Mouse (Mus musculus): ENCODE results near the gene Ebf1.

Gene Ebf1

DNA sequence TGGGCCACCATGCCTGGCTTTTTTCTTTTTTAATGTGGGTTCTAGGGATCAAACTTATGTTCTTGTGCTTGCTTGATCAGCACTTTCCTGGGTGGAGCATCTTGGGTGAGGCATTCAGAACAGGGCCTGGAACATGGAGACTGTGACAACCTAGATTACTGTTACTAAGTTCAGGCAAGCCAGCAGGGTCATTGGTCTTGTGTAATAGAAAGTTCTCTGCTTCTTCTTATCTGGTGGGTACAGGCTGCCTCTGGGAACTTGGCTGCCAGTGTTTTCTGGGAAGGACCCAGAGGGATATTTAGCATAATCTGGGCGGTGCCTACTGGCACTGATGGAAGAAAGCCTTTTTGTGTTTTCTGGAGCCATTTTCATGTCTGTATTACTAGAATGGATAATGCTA, 170.9 kb downstream of the Ebf1 start:
- no peak for DNase-seq

DNA sequence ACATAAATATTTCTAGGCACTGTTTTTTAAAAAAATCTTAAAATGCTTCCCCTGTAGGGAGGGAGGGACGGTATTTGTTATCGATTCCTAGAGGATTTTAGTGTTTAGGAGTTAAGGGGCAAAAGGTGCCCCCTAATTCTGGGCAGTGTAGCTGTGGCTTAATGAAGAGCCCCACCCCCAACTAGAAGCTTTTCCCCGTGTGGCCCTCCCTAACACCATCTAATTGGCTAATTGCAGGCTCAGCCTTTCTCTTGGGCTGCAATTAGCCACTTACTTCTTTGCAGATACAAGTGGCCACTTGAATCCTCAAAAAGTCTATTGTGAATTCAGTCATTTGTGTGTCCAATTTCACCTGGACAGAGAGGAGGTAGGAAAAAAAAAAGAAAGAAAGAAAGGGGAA, 175.7 kb downstream of the Ebf1 start:
- no peak for DNase-seq

DNA sequence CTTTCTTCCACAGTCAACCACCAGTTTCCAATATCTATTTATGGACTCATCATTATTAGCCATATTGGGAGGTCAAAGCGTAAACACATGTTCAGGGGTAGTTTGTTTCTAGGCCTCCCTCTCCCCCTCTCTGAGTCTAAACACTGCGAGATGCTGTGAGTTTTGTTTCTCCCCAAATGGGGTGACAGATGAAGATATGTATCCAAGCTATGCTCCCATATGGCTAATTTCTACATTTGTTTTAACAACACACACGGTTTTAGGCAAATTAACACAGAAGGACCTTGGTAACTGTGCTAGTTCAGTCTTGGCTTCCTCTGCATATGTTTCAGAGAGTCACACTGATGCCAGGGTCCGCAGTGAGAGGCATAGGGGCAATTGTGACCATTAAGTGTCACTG, 177.8 kb downstream of the Ebf1 start:
- DNase-seq = no peak

DNA sequence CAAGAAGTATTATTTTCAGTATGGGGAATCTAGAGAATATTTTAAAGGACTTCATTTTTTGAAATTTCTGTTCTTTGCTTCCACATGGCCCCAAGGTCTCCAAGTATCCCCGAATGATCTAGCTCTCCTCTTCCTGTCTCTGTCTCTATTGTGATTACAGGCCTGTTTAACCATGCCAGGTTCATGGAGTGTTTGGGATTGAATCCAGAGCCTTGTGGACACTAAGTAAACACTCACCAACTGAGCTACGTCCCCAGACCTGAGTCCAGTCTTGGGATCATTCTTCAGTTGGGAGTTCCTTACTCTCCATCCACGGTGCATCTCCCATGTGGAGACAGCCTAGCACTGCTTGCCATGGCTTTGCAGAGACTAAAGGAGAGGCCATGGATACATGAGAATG, 178.7 kb downstream of the Ebf1 start:
- no peak for DNase-seq

DNA sequence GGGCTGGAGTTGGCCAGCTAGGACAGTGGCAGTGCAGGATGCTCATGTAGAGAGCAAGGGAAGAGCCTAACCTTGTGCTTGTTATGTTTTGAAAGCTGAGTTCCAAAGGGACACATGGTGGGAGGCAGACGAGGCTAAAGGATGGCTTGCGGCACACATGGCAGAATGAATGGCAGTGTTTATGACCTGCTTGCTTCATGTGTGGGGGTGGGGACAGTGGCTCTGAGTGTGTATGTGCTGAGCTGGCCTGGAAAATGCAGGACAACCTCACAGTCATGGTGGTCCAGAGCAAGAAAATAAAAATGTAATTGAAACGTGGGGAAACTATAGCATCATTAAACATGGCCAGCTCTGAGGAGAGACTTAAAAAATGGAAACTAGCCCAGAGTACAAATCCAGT, 181.2 kb downstream of the Ebf1 start:
- DNase-seq = no peak

DNA sequence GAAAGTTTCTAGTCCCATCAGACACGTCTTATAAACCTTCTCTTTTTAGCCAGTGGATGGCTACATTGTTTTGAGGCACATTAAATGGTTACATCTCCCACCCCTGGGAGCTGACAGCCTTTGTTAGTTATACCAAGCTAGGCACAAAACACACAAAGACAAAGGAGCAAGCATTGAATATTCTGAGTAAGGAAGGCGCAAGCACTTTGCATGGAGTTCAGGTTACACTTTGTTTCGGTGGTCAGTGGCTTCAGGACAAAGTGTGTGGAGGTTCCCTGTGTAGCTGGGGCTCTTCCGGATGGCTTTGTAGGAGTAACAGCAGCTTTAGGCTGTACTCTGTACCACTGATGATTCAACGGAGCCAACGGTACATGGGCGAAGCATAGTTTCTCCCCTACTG, 186.9 kb downstream of the Ebf1 start:
- DNase-seq = no peak

DNA sequence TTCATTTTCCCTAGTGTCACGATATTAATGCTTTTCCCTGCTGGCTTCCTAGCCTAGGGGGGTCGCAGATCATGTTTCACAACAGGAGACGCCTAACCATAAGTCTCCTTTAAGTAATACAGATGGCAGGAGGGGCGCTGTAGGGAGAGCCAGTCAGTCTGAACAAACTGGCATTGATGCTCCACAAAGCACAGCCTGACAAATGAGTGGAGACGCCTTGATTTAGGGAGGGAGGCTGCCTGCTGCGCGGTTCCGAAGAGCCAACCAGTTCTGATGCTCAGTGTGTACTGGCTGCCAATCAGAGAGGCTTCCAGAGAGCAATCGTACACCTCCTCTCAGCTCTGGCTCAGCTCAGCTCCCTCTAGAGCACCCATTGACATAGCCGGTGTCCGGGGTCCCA, 189.5 kb downstream of the Ebf1 start:
- DNase-seq = no peak

DNA sequence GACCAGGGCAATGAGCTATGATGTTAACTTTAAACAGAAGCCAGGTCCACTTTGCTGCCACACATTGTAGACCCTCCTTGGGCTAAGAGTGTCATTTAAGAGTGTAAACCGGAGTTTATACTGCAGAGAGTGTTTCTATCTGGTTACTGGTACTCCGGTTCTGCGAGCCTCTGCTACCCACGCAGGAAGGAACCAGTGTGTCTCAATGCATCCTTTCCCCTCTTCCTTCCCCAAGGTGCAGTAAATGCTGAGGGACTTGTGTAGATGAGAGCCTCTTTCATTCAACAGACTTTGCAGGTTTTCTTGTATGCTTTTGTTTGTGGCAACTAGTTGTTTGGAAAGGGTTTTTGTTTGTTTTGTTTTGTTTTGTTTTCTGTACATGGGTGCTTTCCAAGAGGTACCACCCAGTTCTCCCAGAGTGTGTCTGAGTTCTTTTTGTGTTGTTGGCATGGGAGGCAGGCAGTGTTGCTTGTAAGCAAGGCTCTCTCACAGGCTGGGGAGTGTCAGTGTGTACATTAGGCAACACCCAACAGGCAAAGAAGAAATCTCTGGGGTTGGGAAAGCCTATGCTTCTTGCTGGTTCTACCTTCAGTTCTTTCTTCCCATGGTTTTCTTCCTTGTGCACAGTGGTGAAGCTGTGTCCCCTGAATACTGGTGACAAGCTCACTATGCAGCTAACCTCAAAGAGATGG, 191.9 kb downstream of the Ebf1 start:
- DNase-seq = no peak

DNA sequence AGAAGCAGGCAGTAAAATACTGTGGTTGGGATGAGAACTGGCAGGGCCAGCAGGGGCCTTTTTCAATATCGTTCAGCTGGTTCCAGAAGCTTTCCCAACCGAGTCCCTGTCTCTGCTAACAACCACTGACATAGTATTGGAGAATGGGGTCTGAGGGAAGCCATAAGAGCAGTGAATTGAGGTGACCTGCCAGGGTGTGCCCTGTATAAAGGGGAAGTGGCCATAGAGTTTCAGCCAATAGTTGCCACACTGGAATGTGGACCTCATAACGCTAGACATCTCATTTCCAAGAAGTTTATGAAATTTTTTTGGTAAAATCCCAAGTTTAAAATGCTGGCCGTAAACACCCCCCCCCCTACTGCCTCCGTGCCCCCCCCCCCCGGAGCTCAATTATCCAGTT, 193.9 kb downstream of the Ebf1 start:
- DNase-seq = no peak

DNA sequence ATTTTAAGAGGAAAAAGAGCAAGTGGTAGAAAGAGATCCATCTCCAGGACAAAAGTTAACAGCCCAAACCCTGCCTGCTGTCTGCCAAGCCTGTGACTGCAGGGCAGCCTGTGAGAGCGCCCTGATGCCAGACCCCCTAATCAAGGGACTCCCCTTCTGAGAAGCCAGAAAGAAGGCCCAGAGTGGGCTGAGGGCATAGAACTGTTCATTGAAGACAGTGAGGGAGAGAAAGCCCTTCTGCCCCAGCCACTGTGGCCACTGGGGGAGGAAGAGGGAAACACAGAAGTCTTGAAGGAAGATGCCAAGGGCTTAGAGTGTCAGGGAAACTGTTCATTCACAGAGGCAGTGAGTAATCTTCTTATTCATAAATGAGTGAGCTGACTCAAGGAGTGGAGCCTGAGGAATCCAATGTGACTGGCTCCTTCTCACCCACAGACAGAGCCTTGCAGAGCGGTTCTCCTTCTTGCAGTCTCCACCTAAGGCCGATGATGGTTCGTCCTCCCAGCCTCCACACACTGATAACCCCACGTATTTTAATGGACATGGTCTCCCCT, 195.2 kb downstream of the Ebf1 start:
- DNase-seq = no peak

DNA sequence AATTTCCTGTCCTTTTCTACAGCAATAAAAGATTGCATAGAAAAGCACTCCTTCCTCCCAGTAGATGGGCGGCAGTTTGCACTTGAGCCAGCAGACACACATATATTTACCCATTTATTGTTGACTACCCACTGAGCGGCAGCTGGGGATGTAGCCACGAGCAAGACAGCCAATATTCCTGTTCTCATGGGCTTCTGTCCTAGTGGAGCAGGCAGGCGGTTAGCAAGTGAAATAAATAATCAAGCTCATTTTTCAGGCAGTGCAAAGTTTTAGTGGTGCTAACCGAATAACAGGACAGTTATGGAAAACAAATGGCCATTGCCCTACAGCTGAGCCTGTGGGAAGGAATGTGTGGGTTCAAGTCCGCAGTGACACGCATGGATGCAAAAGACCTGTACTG, 196.4 kb downstream of the Ebf1 start:
- DNase-seq = peak; percentile 32

DNA sequence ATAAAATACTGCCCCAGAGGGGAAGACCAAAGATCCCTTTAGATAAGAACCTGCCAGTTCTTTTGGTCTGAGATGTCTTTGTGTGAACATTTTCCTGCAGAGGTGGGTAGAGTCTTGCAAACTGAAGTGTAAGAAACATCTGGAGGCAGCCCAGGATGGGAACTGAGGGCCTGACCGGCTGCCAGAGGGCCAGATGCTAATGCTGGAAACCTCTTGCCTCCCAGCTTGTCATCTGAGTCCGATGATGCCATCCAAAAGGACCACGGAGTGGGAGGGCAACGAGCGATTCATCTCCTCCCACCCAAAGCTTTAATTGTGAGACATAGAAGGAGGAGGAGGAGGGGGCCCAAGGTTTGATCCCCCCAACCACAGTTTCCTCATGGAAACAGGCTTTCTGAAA, 197.7 kb downstream of the Ebf1 start:
- no peak for DNase-seq

DNA sequence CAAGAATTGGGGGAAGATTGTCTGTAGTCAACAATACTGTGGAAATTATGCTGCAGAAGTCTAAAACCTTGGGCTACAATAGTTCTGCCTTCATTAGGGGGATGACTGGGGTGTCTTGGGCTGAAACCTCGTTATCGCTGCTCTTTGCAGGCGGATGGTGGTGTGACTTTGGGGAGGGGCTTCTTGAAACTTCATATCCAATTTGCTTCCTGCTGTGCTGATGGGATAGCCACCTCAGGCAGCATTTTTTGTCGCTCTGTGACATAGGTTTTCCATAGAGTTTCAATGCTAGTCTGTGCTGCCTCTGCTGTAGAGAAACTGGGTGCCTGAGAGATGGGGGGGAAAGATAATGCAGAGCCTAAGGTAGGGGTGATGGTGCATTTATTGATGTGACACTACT, 198.9 kb downstream of the Ebf1 start:
- DNase-seq = no peak

DNA sequence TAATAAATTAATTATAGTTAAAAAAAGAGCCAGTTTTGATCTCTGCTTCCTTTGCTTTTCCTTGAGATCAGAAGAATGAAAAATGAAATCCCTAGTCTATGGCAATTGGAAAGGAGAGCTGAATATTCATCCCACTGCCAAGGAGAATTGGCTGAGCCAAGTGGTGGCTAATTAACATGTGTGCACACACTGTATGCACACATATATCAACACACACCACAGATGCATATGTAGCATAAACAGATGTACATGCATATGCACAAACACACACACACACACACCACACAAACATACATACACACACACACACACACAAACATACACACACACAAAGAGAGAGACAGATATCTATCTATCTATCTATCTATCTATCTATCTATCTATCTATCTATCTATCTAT, 205.2 kb downstream of the Ebf1 start:
- no peak for DNase-seq

DNA sequence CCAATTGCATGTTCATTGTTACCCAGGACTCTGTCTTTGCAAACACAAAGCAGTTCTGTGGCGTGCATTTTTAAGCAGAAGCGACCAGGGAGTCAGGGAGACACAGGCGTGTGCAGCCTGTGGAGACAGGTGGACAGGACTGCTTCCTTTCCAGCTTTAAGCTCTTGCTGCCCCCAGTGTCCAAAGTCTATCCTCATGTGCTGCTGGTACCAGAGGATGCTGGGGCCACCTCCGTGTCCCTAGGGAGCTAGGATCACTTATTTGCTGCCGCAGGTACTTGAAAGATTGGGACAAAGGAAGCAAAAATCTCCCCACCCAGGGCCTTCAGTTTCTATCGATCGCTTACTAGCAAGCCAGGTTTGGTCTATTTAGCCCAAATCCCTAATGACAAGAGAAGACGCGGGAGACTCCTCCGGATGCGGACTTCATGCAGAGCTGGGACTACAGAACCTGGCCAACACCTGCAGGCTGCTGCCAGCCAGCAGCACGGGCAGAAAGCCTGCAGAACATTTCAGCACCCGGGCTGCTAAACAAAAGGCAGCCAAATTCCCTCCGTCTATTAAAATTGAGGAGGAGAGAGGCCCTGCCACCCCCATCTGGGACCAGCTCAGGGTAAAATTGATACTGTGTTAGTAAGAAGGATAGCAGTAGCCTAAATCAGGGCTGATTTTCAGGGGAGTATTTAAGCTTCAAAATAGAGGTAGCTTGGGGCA, 215.3 kb downstream of the Ebf1 start:
- DNase-seq = no peak

DNA sequence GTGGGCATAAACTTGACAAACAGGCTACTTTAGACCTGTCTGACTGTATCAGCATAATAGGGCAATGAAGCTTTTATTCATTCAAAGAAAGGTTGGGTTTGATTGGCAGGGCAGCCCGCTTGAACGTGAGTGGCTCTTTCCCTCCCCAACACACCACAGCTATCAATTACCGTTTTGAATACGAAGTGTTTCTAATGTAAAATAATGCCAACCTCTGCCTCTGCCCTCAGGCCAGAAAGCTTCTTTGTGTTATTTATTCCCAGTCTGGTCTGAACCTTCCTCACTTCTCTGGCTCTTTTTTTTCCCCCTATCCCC, 215.8 kb downstream of the Ebf1 start:
- no peak for DNase-seq

DNA sequence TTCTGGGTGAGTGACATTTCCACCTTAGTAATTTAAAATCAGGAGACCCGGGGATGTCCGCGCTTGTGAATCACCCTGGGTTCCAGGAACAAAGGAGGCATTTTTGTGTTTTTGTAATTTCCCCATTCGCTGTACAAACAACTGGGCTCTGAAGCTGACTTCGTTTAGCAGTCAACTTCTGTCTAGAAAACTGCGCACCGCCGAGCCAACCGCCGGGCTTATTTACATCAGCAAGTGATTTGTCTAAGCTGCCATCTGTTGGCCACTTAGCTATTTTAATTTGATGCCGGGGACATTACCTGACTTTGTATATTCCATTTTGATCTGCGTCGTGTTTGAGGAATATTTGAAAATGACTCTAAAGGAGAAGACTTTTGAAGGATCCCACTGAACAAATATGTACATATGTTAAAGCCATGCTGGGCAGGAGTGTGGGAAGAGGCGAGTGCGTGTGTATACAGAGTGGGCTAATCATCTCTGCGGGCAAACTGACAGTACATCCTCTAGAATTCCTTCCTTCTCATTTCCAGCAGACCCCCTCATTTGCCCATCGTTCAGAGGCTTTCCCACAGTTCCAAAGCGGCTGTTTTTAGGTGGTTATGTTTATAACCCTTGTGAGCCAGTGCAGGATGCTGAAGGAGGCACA, 216.4 kb downstream of the Ebf1 start:
- no peak for DNase-seq

DNA sequence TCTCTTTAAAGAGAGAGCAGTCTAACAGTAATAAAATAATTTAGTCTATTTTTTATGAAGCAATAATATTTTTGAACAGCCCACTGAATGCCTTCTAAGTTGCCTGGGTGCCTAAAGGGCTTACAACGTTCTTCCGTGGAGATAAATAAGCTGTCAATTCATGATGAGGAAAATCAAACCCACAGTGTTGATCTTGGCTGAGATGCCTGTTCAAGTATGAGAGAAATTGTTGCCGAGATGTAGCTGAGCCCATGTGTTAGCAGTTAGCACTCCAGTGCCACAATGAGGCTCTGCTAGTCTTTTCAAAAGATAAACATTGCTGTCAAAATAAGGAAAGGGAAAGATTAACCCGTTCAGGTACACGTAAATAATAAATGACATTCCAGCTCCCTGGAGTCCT, 218.0 kb downstream of the Ebf1 start:
- peak; percentile 30 for DNase-seq

DNA sequence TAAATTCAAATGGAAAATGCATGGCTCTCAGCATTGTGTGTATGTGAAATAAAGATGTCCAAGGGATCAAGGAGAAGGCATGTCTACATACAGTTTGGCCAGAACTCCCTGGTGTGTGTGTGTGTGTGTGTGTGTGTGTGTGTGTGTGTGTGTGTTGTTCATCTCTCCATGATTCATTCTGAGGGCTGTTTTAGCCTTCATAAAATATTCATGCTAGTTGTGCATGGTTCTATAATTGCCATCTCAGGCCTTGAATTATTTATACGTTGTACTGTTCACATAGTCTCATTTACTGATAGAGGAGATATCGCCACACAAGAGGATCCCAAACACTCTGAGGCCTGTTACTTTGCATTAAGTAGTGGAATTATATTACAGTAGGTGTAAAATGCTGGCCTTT, 220.5 kb downstream of the Ebf1 start:
- DNase-seq = no peak

DNA sequence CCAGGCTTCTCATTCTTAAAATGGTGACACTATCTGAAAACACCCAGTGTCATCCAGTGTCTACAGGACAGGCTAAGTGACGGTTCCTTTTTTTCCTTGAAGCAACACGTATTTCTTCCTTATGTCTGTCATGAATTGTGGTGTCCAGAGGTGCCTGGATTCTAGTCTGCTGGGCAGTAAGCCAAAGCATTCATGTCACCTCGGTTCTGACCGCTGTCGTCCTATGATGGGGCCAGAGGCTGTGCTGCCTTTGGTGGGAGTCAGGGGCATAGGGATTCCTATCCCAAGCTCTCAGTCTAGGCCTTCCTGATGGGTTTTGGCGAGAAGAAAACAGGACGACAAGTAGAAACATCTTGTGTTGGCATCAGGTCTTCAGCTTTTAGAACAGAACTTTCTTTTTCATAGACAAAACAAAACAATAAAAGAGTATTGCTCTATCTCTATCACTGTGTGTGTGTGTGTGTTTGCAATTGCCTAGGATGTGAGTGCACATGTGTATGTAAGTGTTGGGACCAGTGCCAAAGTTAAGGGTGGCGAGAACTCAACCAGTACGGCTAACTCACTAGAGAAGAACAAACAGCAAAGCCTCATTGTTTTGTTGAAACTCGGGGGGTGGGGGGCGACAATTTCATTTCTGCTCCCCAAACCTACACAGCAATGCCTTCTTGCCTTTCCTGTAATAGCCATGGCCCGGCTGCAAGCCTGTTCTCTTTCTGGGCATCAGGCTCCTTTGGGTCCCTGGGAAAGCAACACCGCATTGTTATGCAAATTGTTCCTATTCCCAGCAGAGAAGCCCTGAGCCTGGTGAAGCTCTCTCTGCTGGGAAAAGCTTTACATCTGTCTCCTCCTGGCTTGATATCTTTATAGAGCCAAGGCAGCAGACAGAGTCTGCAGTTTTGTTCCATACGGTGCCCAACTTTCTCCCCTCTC, 224.3 kb downstream of the Ebf1 start:
- DNase-seq = no peak

DNA sequence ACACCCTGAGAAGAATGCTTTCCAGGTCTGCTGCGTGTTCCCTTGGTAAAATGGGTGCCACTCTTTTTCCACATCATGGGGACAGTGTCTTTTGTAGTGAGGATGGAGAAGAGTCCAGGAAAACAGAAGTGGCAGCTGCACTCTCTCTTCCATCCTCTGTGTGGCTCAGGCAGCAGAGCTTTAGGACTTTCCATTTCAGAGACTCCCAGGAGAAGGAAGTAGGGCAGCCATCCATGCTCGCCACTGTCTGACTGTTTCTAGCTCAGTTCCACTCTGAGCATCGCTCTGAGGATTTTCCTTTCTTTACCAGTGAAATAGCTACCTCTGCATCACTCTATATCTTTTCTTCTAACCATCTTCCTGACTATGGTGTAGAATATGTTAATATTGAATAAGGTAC, 234.8 kb downstream of the Ebf1 start:
- no peak for DNase-seq

DNA sequence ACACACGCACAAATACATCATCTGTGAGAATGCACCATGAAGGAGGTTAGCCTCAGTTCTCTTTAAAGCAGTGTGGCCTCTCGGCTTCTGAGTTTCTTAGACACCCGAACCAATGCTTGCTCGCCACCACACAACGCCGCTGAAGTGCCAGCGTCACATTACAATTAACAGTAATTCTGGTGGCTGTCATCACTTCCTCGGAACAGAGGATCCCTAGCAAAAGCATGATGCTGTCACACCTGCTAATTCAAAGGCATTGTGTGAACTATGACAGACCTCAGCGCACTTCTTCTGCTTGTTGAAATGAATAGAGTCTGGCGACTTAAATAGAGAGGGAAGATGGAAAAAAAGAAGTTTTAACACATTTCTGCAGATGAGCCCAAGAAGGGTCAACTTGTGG, 235.8 kb downstream of the Ebf1 start:
- DNase-seq = no peak

DNA sequence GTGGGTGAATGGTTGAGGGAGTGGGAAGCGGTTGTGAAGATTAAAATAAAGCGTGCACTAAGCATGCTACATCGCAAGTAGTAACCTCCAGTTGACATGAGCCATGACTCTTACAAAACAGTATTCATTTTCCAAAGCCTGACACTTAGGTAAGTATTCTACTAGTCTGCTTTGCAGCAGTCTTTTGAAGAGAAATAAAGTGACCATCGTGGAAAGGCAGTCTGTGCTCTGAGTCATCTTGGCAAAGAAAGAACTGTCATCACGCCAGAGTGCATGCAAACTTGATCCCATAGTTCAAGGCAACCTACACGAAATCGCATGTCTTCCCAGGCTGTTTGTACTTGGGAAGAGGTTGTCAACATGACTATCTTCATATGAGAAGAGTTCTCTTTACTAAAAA, 237.4 kb downstream of the Ebf1 start:
- DNase-seq = no peak

Measured in kidney, postnatal 14 days (tissue).